Mouse (Mus musculus) CH12.LX (cell line): ENCODE data around the gene Irx5.

ENCODE experiments used
- CTCF ChIP-seq, 2 experiments: IDR thresholded peaks in 1 of 2; conservative IDR thresholded peaks in 1 of 2; 2 replicates each; pipeline ENCODE4 v1.5.1; 2011 to 2012; ENCODE audit warnings: low read depth in 2 of 2, low read length in 2 of 2, improper control_type of control experiment in 1 of 2, inconsistent platforms in 1 of 2, mild to moderate bottlenecking in 1 of 2, moderate library complexity in 1 of 2
- ETS1 ChIP-seq: conservative IDR thresholded peaks from 2 replicates; pipeline ENCODE4 v1.6.1; 2012; ENCODE audit warnings: low read depth, mild to moderate bottlenecking, inconsistent platforms, low read length, improper control_type of control experiment, moderate library complexity
- HCFC1 ChIP-seq: IDR thresholded peaks from 2 replicates; pipeline ENCODE4 v1.6.1; 2012; ENCODE audit warnings: low read depth, mild to moderate bottlenecking, inconsistent platforms, low read length, improper control_type of control experiment
- NELFE ChIP-seq: IDR thresholded peaks from 2 replicates; pipeline ENCODE4 v1.6.1; 2011; ENCODE audit warnings: low read depth, low read length, improper control_type of control experiment
- POLR2A ChIP-seq: IDR thresholded peaks from 2 replicates; pipeline ENCODE4 v1.6.1; 2011; ENCODE audit warnings: low read depth, mild to moderate bottlenecking, improper control_type of control experiment, low read length
- ZC3H11A ChIP-seq: IDR thresholded peaks from 2 replicates; pipeline ENCODE4 v1.6.1; 2012; ENCODE audit warnings: low read depth, mild to moderate bottlenecking, inconsistent platforms, low read length, improper control_type of control experiment

GRCm38 (mm10) chr8:92349898-92350486, 7.4 kb upstream of the Irx5 start:
- TF ChIP-seq ZC3H11A (no peak), CTCF (conservative IDR thresholded peaks at IDR 0.05 in 1 of 2, IDR thresholded peaks at IDR 0.05 in 1 of 2; ENCODE audit: low read depth in 2 of 2, low read length in 2 of 2) (no peak), NELFE (no peak), HCFC1 (no peak), POLR2A (no peak), ETS1 (no peak)
